Mouse (Mus musculus) liver, embryonic 11.5 days (tissue): ENCODE results near the gene Psma6. TPM values are rescaled to one million over a fixed set of nuclear protein-coding genes. Genes with fewer than 3 reads are reported as not detected.

Source experiments
- ATAC-seq: fragments of 200-750 bp; cut with Nextera tagmentation; replicated peaks from 2 replicates; pipeline ENCODE4 v1.8.0; 2017; ENCODE audit warnings: moderate number of reproducible peaks, mild to moderate bottlenecking, moderate TSS enrichment, moderate library complexity; ENCODE audit not compliant: low FRiP score
- DNase-seq: peaks from one replicate; pipeline ENCODE4 v3.0.0-alpha.2; 2017; ENCODE audit warnings: low spot score
- H3K27ac ChIP-seq: fragments of 300-500 bp; sonication (generic); 2 replicates; pipeline ENCODE4 v1.5.1; 2014; ENCODE audit warnings: mild to moderate bottlenecking, low read depth, low read length, control low read depth
- H3K27me3 ChIP-seq: fragments of 300-500 bp; sonication (generic); replicated peaks from 2 replicates; pipeline ENCODE4 v1.6.1; 2014; ENCODE audit warnings: low read length, mixed read lengths; ENCODE audit not compliant: control insufficient read depth, insufficient read depth
- H3K36me3 ChIP-seq: fragments of 300-500 bp; sonication (generic); 2 replicates; pipeline ENCODE4 v1.6.1; 2014; ENCODE audit warnings: mild to moderate bottlenecking, low read length, moderate library complexity, mixed read lengths; ENCODE audit not compliant: control insufficient read depth, insufficient read depth
- H3K4me1 ChIP-seq: fragments of 300-500 bp; sonication (generic); replicated peaks from 2 replicates; pipeline ENCODE4 v1.6.1; 2014; ENCODE audit warnings: low read length, mixed read lengths; ENCODE audit not compliant: control insufficient read depth, insufficient read depth
- H3K4me2 ChIP-seq: fragments of 300-500 bp; sonication (generic); 2 replicates; pipeline ENCODE4 v1.6.1; 2014; ENCODE audit warnings: mild to moderate bottlenecking, control low read depth, moderate library complexity
- H3K4me3 ChIP-seq: fragments of 300-500 bp; sonication (generic); 2 replicates; pipeline ENCODE4 v1.5.1; 2014; ENCODE audit warnings: low read depth, low read length, control low read depth
- H3K9ac ChIP-seq: fragments of 300-500 bp; sonication (generic); 2 replicates; pipeline ENCODE4 v1.6.1; 2014; ENCODE audit warnings: low read depth, low read length, control low read depth
- H3K9me3 ChIP-seq: fragments of 300-500 bp; sonication (generic); 2 replicates; pipeline ENCODE4 v1.6.1; 2016; ENCODE audit warnings: low read length, inconsistent platforms, mixed read lengths; ENCODE audit not compliant: control insufficient read depth
- WGBS: fragments of 180-500 bp; shearing (Covaris S2); extraction: QIAGEN DNeasy Blood & Tissue Kit; methylation state at CpG from one replicate; pipeline ENCODE4 v1.1.7; 2014; 5-methylcytosine and 5-hydroxymethylcytosine counted together
- polyA plus RNA-seq: library from polyadenylated mRNA; unstranded; fragments of >200 nt; fragmentation: Nextera tagmentation; extraction: Ambion mirVana; gene quantifications from 2 replicates; pipeline ENCODE4 v1.2.1, GENCODE M21; 2014

The Psma6 gene
- polyA plus RNA-seq, 1 experiment from 2014 or later: 410 TPM

- no peak for DNase-seq
- H3K36me3 ChIP-seq: no peaks in the 10 kb centered on the region
- ATAC-seq: no peak
- no peaks in the 10 kb centered on the region for H3K27me3 ChIP-seq
- no peaks in the 10 kb centered on the region for H3K9me3 ChIP-seq
- H3K9ac ChIP-seq: no peak overlapping the region
- no peak overlapping the region for H3K4me2 ChIP-seq
- WGBS: 70% methylated on average over 8 of the region's 8 CpGs
- no peak overlapping the region for H3K27ac ChIP-seq
- H3K4me3 ChIP-seq: no peak overlapping the region
- H3K4me1 ChIP-seq: 0 out of 2 replicates have a peak, but pooled peaks cover 4% of the 10 kb centered on the region
These were observed 75.7 kb downstream of the Psma6 start for GRCm38 (mm10) chr12:55459739-55460138.

GRCm38 (mm10) chr12:55460900-55461299, 76.9 kb downstream of the Psma6 start:
- Histone ChIP-seq H3K9me3 (no peaks in the 10 kb centered on the region), H3K4me1 (peaks cover 8% of the 10 kb centered on the region; the same call in 1 of the 2 replicates), H3K4me2 (no peak overlapping the region), H3K4me3 (no peak overlapping the region), H3K27me3 (no peaks in the 10 kb centered on the region), H3K36me3 (no peaks in the 10 kb centered on the region), H3K27ac (no peak overlapping the region), H3K9ac (no peak overlapping the region)
- WGBS: 57% methylated on average over 4 of the region's 4 CpGs
- ATAC-seq (no peak), DNase-seq (no peak)

GRCm38 (mm10) chr12:55461767-55462166, 77.7 kb downstream of the Psma6 start:
- H3K4me2 ChIP-seq: no peak overlapping the region
- no peaks in the 10 kb centered on the region for H3K27me3 ChIP-seq
- no peaks in the 10 kb centered on the region for H3K36me3 ChIP-seq
- 80% methylated on average over 6 of the region's 6 CpGs for WGBS
- no peak overlapping the region for H3K9ac ChIP-seq
- H3K4me3 ChIP-seq: no peak overlapping the region
- no peaks in the 10 kb centered on the region for H3K9me3 ChIP-seq
- H3K4me1 ChIP-seq: peaks cover 12% of the 10 kb centered on the region; the same call in 1 of the 2 replicates
- ATAC-seq (no peak), DNase-seq (no peak)
- no peak overlapping the region for H3K27ac ChIP-seq

- H3K36me3 ChIP-seq: no peaks in the 10 kb centered on the region
- H3K4me2 ChIP-seq: no peak overlapping the region
- H3K4me3 ChIP-seq: no peak overlapping the region
- 71% methylated on average over 6 of the region's 6 CpGs for WGBS
- no peaks in the 10 kb centered on the region for H3K27me3 ChIP-seq
- no peak overlapping the region for H3K9ac ChIP-seq
- peaks cover 13% of the 10 kb centered on the region; the same call in 1 of the 2 replicates for H3K4me1 ChIP-seq
- H3K9me3 ChIP-seq: no peaks in the 10 kb centered on the region
- H3K27ac ChIP-seq: no peak overlapping the region
- ATAC-seq (no peak), DNase-seq (no peak)
These were observed 78.4 kb downstream of the Psma6 start for GRCm38 (mm10) chr12:55462456-55462855.

- H3K36me3 ChIP-seq: no peaks in the 10 kb centered on the region
- H3K4me3 ChIP-seq: no peak overlapping the region
- no peaks in the 10 kb centered on the region for H3K9me3 ChIP-seq
- DNase-seq (no peak), ATAC-seq (no peak)
- WGBS: 76% methylated on average over 5 of the region's 5 CpGs
- H3K27me3 ChIP-seq: no peaks in the 10 kb centered on the region
- H3K4me1 ChIP-seq: peaks cover 13% of the 10 kb centered on the region; the same call in 1 of the 2 replicates
- H3K27ac ChIP-seq: no peak overlapping the region
- no peak overlapping the region for H3K9ac ChIP-seq
- no peak overlapping the region for H3K4me2 ChIP-seq
These were observed 79.1 kb downstream of the Psma6 start for GRCm38 (mm10) chr12:55463087-55463486.

- 54% methylated on average over 16 of the region's 16 CpGs for WGBS
- no peak overlapping the region for H3K4me3 ChIP-seq
- no peaks in the 10 kb centered on the region for H3K36me3 ChIP-seq
- H3K27ac ChIP-seq: no peak overlapping the region
- H3K9ac ChIP-seq: no peak overlapping the region
- H3K4me1 ChIP-seq: peaks cover 9% of the 10 kb centered on the region; the same call in 1 of the 2 replicates
- no peaks in the 10 kb centered on the region for H3K9me3 ChIP-seq
- ATAC-seq: no peak
- H3K27me3 ChIP-seq: no peaks in the 10 kb centered on the region
- no peak overlapping the region for H3K4me2 ChIP-seq
- no peak for DNase-seq
These were observed 80.2 kb downstream of the Psma6 start for GRCm38 (mm10) chr12:55463992-55464845.

- H3K9ac ChIP-seq: no peak overlapping the region
- H3K4me3 ChIP-seq: no peak overlapping the region
- no peaks in the 10 kb centered on the region for H3K9me3 ChIP-seq
- no peaks in the 10 kb centered on the region for H3K27me3 ChIP-seq
- H3K4me2 ChIP-seq: no peak overlapping the region
- no peak overlapping the region for H3K27ac ChIP-seq
- peaks cover 9% of the 10 kb centered on the region; the same call in 1 of the 2 replicates for H3K4me1 ChIP-seq
- ATAC-seq: no peak
- H3K36me3 ChIP-seq: no peaks in the 10 kb centered on the region
- WGBS: 85% methylated on average over 14 of the region's 14 CpGs
- no peak for DNase-seq
These were observed 80.9 kb downstream of the Psma6 start for GRCm38 (mm10) chr12:55464846-55465361.

GRCm38 (mm10) chr12:55465401-55465983, 81.5 kb downstream of the Psma6 start:
- WGBS: 70% methylated on average over 17 of the region's 17 CpGs

More at GRCm38 (mm10) chr12:55465401-55465983, 81.5 kb downstream of the Psma6 start:
- ATAC-seq (no peak), DNase-seq (no peak)
- Histone ChIP-seq H3K9ac (no peak overlapping the region), H3K27me3 (no peaks in the 10 kb centered on the region), H3K9me3 (no peaks in the 10 kb centered on the region), H3K4me3 (no peak overlapping the region), H3K4me1 (peaks cover 9% of the 10 kb centered on the region; the same call in 1 of the 2 replicates), H3K36me3 (no peaks in the 10 kb centered on the region), H3K4me2 (0 out of 2 replicates have a peak overlapping the region, but pooled peaks have one; percentile 14), H3K27ac (no peak overlapping the region)
